Mouse (Mus musculus): ENCODE data around the gene Necab2.

Necab2 gene

DNA sequence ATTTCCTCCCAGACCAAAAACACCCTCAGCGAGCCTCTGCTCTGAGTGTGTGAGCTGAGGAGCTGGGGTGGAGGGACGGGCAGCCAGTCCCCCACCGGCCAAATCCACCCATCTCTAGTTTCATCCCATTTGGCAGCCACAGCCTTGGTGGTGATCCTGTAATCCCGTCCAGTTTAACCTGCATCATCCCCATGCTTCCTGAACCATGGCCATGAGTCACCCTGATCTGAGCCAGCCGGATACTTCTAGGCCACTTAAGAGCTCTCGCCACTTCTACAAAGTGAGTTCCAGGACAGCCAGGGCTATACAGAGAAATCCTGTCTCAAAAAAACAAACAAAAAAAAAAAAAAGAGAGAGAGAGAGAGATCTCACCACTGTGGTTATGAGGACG is 18.2 kb upstream of the Necab2 start:
- no peak for DNase-seq (ENCODE audit: low read depth)

DNA sequence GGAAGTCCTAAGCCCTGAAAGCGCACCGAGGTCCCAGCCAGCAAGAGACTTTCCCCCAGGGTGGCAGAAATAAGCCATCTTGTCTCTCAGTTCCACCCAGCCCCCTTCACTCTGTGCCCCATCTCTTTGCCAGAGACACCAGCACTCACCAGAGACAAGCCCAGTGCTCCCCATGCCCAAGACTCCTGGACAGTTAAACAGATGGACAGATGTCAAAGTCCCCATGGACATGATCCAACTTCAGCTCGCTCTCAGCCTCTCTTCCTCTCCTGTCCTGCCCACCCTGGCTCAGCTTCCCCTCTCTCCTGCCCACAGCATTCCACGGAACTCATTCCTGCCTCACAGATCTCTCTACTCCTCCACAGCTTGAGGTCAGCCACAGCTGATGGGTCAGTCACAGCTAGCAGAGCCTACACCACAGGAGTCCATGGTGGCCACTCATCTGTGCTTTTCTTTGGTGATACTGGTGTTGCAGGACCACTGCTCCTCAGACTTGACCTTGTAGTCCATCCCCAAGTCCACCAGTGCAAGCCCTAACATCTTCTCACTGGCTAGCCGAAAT is 17.7 kb upstream of the Necab2 start:
- DNase-seq (ENCODE audit: low read depth): no peak

- DNase-seq (ENCODE audit: low read depth): no peak
Measured at GRCm38 (mm10) chr8:119429552-119429951, 17.0 kb upstream of the Necab2 start.

DNA sequence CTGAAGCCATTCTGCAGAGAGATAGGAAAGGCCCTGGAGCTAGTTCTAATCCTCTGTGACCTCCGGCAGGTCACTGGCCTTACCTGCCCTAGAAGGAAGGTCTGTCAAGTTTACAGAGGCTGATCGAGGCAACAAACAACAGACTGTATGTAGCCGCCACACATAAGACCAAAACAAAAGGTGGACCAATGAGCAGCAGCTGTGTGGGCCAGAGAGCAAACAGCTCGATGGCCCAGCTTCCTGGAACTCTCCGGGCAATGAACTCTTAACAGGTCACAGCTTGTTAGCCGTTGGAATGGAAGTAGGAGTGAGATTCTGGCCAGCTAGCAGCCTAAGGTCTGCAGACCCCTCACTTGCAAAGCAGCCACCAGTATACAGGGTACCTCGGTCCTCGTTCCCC is 16.3 kb upstream of the Necab2 start:
- DNase-seq (ENCODE audit: low read depth): no peak

DNA sequence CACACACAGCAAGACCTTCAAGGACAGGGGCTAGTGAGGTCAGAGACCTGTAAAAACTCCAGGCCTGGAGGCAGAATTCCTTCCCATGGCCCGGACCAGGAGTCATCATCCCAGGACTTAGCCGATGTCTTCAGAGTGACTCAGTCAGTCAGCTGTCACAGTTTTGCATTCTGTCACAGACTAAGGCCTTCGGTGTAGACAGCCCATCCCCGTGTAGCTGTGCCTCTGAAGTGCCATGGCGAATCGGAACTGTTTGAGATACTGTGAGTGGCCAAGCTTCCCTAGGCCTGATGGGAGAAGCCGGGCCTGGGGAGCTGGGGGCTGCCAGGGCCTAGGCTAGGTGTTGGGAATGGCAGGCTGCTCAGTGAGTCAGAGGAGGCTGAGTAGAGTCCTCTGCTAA is 15.8 kb upstream of the Necab2 start:
- DNase-seq (ENCODE audit: low read depth): no peak

- DNase-seq (ENCODE audit: low read depth): no peak
Measured at GRCm38 (mm10) chr8:119432372-119432771, 14.1 kb upstream of the Necab2 start.

DNA sequence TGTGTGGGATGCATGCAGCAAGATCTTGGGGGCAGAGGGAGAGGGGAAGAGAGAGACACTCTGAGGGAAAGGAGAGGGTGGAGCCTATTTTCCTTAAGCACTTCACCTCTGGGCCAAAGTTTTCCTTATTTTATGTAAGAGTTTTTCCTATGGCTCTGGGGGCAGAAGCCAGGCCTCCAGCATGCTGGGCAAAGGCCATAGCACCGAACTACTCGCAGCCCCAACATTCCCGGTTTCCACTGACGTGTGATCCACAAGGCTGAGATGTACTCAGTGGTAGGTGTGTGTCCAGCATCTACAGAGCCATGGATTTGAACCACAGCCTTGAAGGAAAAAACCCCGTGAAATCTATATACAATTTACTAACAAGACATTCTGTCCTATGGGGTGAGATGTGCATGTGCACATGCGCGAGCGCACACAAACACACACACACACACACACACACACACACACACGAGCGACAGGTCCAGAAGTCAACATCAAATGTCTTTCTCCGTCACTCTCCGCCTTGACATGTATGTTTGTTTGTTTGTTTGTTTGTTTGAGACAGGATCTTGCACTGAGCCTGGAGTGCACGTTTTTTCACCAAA is 12.8 kb upstream of the Necab2 start, which contains the start of gene Osgin1:
Osgin1 (plus strand) TSS at position 543 of the 593 bp plus-strand sequence.
- DNase-seq (ENCODE audit: low read depth): no peak

DNA sequence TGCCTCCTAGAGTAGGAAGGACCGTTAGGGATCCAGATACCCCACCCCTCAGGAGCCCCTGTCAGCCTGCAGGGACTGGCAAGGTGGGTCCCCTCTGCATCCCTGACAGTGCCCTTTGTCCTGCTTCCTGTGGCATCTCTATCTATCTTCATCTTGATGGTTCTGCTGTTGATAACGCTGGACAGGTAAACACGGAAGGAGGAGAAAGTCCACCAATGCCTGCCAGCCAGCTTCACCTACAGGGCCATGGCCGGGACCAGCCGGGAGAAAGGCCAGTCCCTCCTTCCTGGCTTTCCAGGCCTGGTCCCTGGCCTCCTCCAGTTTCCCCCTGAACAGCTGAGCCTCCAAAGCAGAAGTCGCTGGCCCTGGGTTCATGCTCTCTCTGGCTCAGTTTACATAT is 11.9 kb upstream of the Necab2 start:
- no peak for DNase-seq (ENCODE audit: low read depth)

DNA sequence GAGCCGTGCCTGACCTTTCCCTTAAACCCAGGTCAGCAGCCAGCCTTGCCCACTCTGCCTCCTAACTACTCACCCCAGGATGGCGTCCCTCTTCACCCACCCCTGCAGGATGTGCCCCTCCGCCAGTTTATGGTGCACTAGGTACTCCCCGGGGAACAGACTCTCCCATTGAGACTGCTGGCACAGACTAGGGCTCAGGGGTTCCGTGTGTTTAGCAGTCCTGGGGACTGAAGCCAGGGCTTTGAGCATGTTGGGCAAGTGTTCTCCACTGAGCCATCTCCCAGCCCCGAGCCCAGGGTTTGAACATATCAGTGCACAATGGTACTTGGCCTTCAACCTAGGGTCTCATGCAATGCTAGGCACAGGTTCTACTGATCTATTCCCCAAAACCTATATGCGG is 11.0 kb upstream of the Necab2 start:
- DNase-seq (ENCODE audit: low read depth): no peak

DNA sequence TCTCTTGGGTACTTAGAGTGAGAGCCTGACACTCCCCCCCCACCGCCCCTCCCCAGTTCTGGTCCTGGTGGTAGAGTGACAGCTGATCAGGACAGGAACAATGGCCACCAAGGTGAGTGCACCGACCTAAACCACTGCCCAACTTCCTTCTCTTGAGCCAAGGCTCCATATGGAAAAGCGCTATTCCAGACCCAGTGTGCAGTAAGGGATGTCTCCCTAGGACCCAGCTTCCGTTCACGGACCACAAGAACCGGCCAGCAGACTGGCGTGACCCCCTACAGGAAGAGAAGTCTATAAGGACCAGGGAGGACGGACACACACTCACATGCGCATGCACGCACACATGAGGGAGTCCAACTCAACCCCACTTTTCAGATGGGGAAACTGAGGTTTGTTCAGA is 10.2 kb upstream of the Necab2 start:
- no peak for DNase-seq (ENCODE audit: low read depth)

- peak; percentile 60 for DNase-seq (ENCODE audit: low read depth)
Measured at GRCm38 (mm10) chr8:119436933-119437332, 9.6 kb upstream of the Necab2 start.

GRCm38 (mm10) chr8:119437506-119437905 is 9.0 kb upstream of the Necab2 start:
- no peak for DNase-seq (ENCODE audit: low read depth)

- DNase-seq (ENCODE audit: low read depth): no peak
Measured at GRCm38 (mm10) chr8:119438876-119439275, 7.6 kb upstream of the Necab2 start.

GRCm38 (mm10) chr8:119439424-119439823 is 7.1 kb upstream of the Necab2 start:
- DNase-seq (ENCODE audit: low read depth): no peak

DNA sequence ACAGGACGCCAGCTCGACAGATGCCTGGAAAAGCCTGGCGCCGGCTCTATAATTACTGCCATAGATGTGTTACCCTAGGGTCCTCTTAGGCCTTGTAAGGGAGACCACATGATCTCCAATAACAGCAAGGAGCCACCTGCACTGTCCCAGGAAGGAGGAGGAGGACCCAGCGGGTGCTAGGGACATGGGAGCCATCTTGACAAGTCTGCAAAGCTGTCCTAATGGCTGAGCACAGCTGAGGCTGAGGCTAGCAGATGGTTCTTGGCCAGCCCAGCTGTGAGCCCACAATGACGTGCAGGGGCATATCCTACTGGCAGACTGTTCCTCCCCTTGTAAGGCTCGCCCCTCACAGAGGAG is 6.6 kb upstream of the Necab2 start:
- DNase-seq (ENCODE audit: low read depth): no peak

- no peak for DNase-seq (ENCODE audit: low read depth)
Measured at GRCm38 (mm10) chr8:119440250-119440951, 6.1 kb upstream of the Necab2 start.

GRCm38 (mm10) chr8:119440952-119441270 is 5.6 kb upstream of the Necab2 start:
- DNase-seq (ENCODE audit: low read depth): no peak

DNA sequence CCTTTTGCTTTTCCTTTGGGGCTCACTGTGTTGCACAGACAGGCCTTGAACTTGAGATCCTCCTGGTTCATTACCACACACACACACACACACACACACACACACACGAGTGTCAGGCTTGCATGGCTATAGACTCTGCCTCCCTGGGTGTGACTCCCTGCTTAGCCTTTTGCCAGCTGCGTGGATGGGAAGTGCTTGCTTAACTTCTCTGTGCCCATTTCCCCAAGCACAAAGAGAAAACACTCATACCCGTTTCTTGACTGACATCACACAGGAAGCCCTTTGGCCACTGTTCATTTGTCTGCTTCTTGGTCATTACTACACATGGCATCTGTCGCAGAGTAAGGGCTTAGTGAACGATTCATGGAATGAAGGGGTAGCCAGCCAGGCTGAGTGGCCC is 4.5 kb upstream of the Necab2 start:
- DNase-seq (ENCODE audit: low read depth): no peak

DNA sequence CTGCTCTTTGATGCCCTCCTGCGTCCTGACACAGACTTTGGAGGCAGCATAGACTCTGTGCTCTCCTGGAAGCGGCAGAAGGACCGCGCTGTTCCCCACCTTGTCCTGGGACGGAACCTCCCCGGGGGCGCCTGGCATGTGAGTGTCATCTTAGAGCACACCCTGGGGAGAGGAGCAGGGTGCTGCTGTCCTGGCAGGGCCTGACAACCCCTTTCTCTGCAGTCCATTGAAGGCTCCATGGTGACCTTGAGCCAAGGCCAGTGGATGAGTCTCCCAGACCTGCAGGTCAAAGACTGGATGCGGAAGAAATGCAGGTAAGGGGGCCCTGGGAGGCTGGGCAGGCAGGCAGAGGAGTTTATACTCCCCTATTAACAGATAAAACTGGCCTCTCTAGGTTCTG is 3.5 kb upstream of the Necab2 start:
- no peak for DNase-seq (ENCODE audit: low read depth)

DNA sequence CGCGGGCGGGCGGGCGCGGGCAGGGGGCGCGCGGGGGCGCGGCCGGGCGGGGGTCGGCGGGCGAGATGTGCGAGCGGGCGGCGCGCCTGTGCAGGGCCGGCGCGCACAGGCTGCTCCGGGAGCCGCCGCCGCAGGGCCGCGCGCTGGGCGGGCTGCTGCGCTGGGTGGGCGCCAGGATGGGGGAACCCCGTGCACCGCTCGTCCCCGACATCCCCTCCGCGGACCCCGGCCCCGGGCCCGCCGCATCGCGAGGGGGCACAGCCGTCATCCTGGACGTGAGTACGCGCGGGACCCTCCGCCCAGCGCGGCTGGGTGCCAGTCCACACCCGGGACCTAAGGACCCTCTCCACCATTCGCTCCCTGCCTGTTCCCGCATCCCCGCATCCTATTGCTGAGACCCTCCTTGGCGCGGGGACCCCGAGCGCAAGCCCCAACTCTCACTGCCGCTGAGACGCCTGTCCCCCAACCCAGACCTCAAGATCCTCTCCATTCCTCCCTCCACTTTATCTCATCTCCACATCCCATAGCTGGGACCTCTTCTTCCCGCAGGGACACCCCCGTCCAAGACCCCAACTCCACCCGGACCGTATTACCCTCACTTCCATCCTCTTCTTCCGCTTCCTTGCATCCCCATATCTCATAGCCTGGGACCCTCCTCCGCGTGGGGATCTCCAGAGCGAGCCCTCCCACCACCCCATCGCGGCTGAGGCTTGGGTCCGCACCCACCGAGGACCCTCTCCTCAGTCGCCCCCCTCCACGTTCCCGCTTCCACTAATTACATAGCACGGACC is 666 bp downstream of the Necab2 start:
- DNase-seq (ENCODE audit: low read depth): no peak

- DNase-seq (ENCODE audit: low read depth): no peak
Measured at GRCm38 (mm10) chr8:119447781-119448170, 1.3 kb downstream of the Necab2 start.

DNA sequence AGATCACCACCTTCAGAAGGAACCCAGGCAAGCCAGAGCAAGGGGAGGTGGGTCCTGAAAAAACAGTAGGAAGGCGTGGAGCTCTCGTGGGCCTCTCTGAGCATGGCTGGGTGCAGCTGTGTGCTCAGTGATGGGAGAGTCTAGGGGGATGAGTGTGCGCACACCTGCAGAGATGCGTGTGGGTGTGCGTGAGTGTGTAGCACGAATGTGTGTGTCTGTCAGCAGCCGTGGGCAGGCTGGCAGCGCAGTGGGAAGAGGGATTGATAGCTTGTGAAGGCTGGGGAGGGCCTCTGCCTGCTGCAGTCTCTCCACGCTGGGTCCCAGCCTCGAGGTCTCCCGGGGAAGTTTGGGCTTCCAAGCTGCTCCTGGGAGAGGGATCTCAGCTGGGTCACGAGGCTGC is 3.1 kb downstream of the Necab2 start:
- DNase-seq (ENCODE audit: low read depth): no peak

GRCm38 (mm10) chr8:119451131-119451530 is 4.6 kb downstream of the Necab2 start:
- DNase-seq (ENCODE audit: low read depth): no peak

All from c-Kit-positive CD71-negative TER-119-negative erythroid progenitor cells, embryonic 14.5 days (primary cell).